Mouse (Mus musculus): ENCODE measurements at regions not wholly inside any gene's neighbourhood (a gene's known extent, or its start where the extent isn't known, plus 50 kb on each side); places are given as distances from the start of the nearest gene placed in this dataset.

GRCm38 (mm10) chr3:52800673-52801072, 216.4 kb downstream of the Cog6 start:
- TF ChIP-seq POLR2A (IDR thresholded peaks at IDR 0.05; ENCODE audit: extremely low read depth, insufficient read depth, low read length) = no peak
- no peak for TF ChIP-seq CTCF (IDR thresholded peaks at IDR 0.05; ENCODE audit: low read depth, low read length)
